Mouse (Mus musculus) adrenal gland, adult 18-20 months (tissue): ENCODE measurements at regions not wholly inside any gene's neighbourhood (a gene's known extent, or its start where the extent isn't known, plus 50 kb on each side); places are given as distances from the start of the nearest gene placed in this dataset.
"Not testable (repeated sequence)": the region's sequence is repeated elsewhere in the genome, so short reads cannot be mapped to it uniquely, and the experiment has no call there.

Experiments used
- DNase-seq, 2 experiments: peaks; one replicate each; pipeline ENCODE4 v3.0.0; 2021 to 2022; ENCODE audit warnings: low spot score in 2 of 2

- no peak for DNase-seq
Observed at GRCm38 (mm10) chr8:8851271-8851670, 160.9 kb upstream of the Arglu1 start.

GRCm38 (mm10) chr8:8850766-8851165 is 160.4 kb upstream of the Arglu1 start:
- no peak for DNase-seq

- DNase-seq: no peak
Observed at GRCm38 (mm10) chr8:8847579-8847978, 157.3 kb upstream of the Arglu1 start.

GRCm38 (mm10) chr8:8842326-8842725 is 152.0 kb upstream of the Arglu1 start:
- no peak for DNase-seq

- DNase-seq: not testable (repeated sequence)
Observed at GRCm38 (mm10) chr8:8836166-8836565, 145.8 kb upstream of the Arglu1 start.

GRCm38 (mm10) chr8:8831306-8831705 is 141.0 kb upstream of the Arglu1 start:
- no peak for DNase-seq

- no peak for DNase-seq
Observed at GRCm38 (mm10) chr8:8829230-8829629, 138.9 kb upstream of the Arglu1 start.

- DNase-seq: no peak
Observed at GRCm38 (mm10) chr8:8827555-8827954, 137.2 kb upstream of the Arglu1 start.

- DNase-seq: no peak
Observed at GRCm38 (mm10) chr8:8826801-8827200, 136.5 kb upstream of the Arglu1 start.

- no peak for DNase-seq
Observed at GRCm38 (mm10) chr8:8824886-8825285, 134.6 kb upstream of the Arglu1 start.

GRCm38 (mm10) chr8:8821119-8821518 is 130.8 kb upstream of the Arglu1 start:
- DNase-seq: no peak

GRCm38 (mm10) chr8:8820614-8821013 is 130.3 kb upstream of the Arglu1 start:
- DNase-seq: no peak

- DNase-seq: no peak
Observed at GRCm38 (mm10) chr8:8819233-8819931, 129.1 kb upstream of the Arglu1 start.

- no peak for DNase-seq
Observed at GRCm38 (mm10) chr8:8812807-8813167, 122.5 kb upstream of the Arglu1 start.

GRCm38 (mm10) chr8:8812051-8812806 is 121.9 kb upstream of the Arglu1 start:
- no peak for DNase-seq

GRCm38 (mm10) chr8:8810928-8811327 is 120.6 kb upstream of the Arglu1 start:
- DNase-seq: no peak

GRCm38 (mm10) chr8:8809835-8810439 is 119.6 kb upstream of the Arglu1 start:
- DNase-seq: no peak

GRCm38 (mm10) chr8:8809349-8809748 is 119.0 kb upstream of the Arglu1 start:
- no peak for DNase-seq

- DNase-seq: no peak
Observed at GRCm38 (mm10) chr8:8802761-8803340, 112.5 kb upstream of the Arglu1 start.

GRCm38 (mm10) chr8:8802317-8802716 is 112.0 kb upstream of the Arglu1 start:
- DNase-seq: no peak

- DNase-seq: no peak
Observed at GRCm38 (mm10) chr8:8801578-8801977, 111.3 kb upstream of the Arglu1 start.

- DNase-seq: no peak
Observed at GRCm38 (mm10) chr8:8797521-8797920, 107.2 kb upstream of the Arglu1 start.
